Mouse (Mus musculus) adipocyte (in vitro differentiated cells): ENCODE data around the gene Calu.
"Not testable (repeated sequence)": the region's sequence is repeated elsewhere in the genome, so short reads cannot be mapped to it uniquely, and the experiment has no call there.

ENCODE experiments used
- DNase-seq: peaks from one replicate; pipeline ENCODE4 v3.0.0-alpha.2; 2016; ENCODE audit warnings: low spot score

The Calu gene

GRCm38 (mm10) chr6:29347665-29348370 lies at the start of gene Calu:
Gene Calu (plus strand): TSS chr6:29348069.
- DNase-seq = peak; percentile 100

DNA sequence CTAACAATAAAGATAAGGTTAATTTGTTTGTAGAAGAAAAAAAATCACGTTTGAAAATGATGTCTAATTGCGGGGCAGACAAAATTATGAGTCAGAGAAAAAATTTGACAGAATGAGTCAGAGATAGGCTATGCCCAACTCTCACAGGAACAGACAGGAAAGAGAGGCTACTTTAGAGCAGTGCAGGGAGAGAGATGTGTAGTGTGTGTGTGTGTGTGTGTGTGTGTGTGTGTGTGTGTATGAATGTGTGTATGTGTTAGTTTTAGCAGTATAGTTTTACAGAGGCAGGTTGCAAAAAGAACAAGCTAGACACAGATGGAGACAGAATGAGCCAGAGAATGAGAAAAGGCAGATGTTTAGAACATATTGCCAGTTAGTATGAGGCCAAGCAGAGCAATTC lies 48.8 kb upstream of the Calu start:
- no peak for DNase-seq

DNA sequence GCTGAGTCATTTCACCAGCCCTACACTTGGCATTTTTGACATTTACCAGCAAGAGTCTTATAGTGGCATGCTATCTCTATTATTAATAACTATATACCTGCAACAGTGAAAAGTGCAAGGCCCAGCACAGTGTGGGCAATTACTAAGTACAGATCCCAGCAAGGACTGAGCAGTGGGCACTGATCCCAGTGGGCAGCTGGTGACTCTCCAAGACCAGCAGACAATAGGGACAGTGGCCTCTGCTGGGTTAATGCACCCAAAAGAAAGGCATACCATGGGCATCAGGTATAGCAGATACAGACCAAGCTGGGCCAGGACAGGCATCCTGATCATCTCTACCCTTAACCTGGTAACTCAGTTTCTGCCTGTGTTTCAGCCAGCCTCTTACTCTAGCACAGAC lies 44.6 kb upstream of the Calu start:
- DNase-seq = no peak

DNA sequence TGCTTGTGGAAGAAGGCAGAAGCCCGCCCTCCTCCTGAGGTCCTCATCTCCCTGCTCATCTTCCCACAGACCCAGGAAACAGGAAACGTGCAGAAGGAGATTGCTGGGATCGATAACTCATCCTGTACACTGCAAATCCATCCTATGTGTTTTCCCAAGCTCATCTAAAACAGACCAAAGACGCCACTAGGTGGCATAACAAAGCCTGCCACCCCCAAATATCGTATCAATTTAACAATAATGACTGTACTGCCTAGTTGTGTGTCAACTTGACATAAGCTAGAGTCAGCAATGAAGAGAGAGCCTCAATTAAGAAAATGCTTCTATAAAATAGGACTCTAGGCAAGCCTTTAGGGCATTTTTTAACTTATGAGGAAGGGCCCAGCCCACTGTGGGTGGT lies 44.1 kb upstream of the Calu start:
- no peak for DNase-seq

- no peak for DNase-seq
Observed at GRCm38 (mm10) chr6:29305462-29305861, 42.4 kb upstream of the Calu start.

- no peak for DNase-seq
Observed at GRCm38 (mm10) chr6:29308846-29309605, 38.8 kb upstream of the Calu start.

- DNase-seq = no peak
Observed at GRCm38 (mm10) chr6:29313690-29314202, 34.1 kb upstream of the Calu start.

DNA sequence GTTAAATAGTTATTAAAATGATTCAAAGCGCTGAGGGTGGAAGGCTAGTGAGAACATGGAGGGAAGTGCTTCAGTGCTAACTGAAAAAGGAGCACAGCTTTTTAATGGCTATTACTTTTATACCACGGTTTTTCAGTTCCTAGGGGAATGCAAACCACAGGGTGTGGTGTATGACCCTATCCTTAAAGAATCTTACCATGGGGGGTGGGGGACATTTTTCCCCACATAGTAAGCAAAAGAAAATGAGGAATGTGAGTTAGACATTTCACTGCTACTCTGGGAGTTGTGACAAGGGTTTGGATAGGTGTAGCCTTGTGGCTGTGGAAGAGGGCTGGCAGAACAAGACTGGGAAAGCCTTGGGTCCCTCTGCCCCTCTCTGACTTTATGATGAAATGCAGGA lies 30.6 kb upstream of the Calu start:
- DNase-seq = no peak

GRCm38 (mm10) chr6:29317941-29318340 lies 29.9 kb upstream of the Calu start:
- DNase-seq = peak; percentile 21

DNA sequence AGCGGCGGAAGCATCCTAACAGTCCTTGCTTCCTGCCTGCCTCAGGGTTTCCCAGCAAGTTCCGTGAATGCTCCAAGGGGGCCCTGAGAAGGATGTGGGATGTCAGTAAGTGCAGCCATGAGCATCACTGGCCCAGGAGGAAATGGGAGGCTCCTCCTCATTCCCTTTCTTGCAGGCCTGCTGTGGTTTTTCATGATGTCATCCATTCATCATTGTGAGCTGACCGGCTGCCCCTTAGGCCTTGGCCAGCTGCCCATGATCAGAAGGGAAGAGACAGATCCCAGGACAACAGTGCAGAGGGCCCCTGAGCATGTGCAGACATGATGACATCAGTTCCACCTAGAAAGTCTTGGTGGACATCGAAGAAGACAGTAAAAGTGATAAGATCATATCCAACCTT lies 29.0 kb upstream of the Calu start, which contains the start of gene Fam71f1:
Gene Fam71f1, plus strand, starts transcription at position 262 of the 400 bp plus-strand sequence.
- peak; percentile 57 for DNase-seq

DNA sequence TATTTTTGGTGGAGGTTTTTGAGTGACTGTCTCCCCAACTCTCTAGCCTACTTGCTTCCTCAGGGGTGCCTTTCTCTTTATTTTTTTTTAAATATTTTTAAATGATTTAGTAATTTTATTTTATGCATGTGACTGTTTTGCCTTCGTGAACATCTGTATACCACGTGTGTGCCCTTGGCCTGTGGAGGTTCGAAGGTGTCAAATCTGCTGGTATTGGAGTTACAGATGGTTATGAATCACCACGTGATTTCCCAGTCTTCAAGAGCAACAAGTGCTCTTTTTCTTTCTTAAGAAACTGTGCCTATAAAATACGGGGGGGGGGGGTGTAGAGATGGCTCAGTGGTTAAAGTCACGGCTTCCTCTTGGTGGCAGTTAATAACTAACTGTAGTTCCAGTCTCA lies 26.3 kb upstream of the Calu start:
- DNase-seq = no peak

GRCm38 (mm10) chr6:29322147-29322546 lies 25.7 kb upstream of the Calu start:
- no peak for DNase-seq

GRCm38 (mm10) chr6:29322735-29323134 lies 25.1 kb upstream of the Calu start:
- no peak for DNase-seq

GRCm38 (mm10) chr6:29326961-29327360 lies 20.9 kb upstream of the Calu start:
- DNase-seq = no peak

- DNase-seq = no peak
Observed at GRCm38 (mm10) chr6:29329514-29329913, 18.4 kb upstream of the Calu start.

DNA sequence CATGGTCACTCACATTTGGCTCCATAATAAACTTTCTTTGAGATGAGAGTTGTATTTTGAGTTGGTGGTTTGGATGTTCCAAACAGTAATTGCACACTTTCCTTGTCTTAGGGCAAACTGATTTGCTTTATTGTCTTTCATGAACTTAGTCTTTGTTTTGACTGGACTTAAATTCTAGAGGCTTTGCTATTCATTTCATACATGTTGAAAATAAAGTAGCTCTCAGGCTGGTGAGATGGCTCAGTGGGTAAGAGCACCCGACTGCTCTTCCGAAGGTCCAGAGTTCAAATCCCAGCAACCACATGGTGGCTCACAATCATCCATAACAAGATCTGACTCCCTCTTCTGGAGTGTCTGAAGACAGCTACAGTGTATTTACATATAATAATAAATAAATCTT lies 1.4 kb upstream of the Calu start:
- DNase-seq = not testable (repeated sequence)

DNA sequence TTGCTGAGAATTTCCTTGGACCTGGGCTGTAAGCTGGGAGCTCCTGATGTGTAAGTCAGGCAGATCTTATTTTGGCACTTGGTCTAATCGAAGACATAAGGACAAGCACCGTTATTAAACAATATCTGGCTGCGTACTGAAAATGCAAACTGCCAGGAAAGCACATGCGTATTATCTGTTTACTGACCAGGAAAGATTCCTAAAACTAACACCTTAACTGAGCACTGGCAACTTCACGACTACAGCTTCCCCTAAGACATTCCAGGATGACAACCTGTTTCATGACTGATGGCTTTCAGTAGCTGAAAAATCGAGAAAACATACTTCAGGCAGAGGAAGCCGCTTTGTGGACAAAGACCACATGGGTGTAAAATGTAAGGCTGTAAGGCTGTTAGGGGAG lies 680 bp upstream of the Calu start:
- no peak for DNase-seq

- DNase-seq = no peak
Observed at GRCm38 (mm10) chr6:29348371-29348724, 479 bp downstream of the Calu start.

GRCm38 (mm10) chr6:29351613-29352012 lies 3.7 kb downstream of the Calu start:
- peak; percentile 33 for DNase-seq

- DNase-seq = peak; percentile 19
Observed at GRCm38 (mm10) chr6:29352816-29353215, 4.9 kb downstream of the Calu start.

- peak; percentile 22 for DNase-seq
Observed at GRCm38 (mm10) chr6:29359386-29359785, 11.5 kb downstream of the Calu start.

- DNase-seq = no peak
Observed at GRCm38 (mm10) chr6:29360211-29360610, 12.3 kb downstream of the Calu start.
